In the genomic region with DNA sequence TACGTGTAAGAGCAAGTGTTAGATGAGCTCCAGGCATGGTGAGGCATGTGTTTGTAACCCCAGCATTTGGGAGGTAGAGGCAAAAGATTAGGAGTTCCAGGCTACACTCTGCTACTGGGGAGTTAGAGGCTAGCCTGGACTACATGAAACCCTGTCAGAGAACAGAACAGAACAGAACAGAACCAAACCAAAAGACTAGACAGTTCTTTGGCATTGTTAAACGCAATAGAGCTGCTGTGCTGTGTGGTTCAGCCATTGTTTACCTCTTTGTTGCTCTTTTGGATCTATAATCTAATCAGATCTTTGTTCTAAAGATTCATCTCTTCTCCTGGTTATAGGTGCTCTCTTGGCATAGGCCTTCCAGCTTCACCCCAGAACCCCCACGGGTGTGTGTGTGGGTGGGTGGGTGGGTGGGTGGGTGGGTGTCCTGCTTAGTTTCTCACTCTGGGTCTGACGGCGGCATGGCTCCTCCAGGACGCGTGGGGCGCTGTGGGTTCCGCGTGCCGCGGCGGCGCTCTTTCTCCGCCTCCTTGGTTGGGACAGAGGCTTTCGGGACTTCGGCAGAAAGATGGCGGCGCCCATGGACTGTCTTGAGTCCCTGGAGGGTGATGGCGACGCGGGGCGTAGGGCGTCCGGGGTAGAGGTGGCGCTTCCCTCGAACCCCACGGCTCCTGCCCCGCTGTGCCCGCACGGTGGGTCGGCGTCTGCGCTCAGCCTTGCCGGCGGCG, we compare ENCODE assay signal across 8 mouse cellular contexts. TPM values are rescaled to one million over a fixed set of nuclear protein-coding genes. Genes with fewer than 3 reads are reported as not detected.
A peak's percentile ranks its signal among the peaks of the same experiment; 100 is the strongest.
DNase-seq lines count a peak whose midpoint lies in the region; ATAC-seq lines count a peak whose summit lies in the region.

No protein-coding gene starts in this region.

- no peaks in the 10 kb centered on the region for H3K27me3 ChIP-seq in hindbrain, embryonic 11.5 days (ENCODE audit: control insufficient read depth, insufficient read depth, low read length)

- WGBS in hindbrain, embryonic 11.5 days: 5% methylated on average over 29 of the region's 37 CpGs

- H3K9ac ChIP-seq in hindbrain, embryonic 11.5 days (ENCODE audit: low read depth, low read length): peak overlapping the region; percentile 83

- H3K4me3 ChIP-seq in hindbrain, embryonic 11.5 days (ENCODE audit: low read depth, low read length): peak overlapping the region; percentile 84

- peak overlapping the region; percentile 31 for H3K4me2 ChIP-seq in hindbrain, embryonic 11.5 days (replicated peaks; ENCODE audit: low read depth, low read length)

- peak overlapping the region; percentile 76 for H3K27ac ChIP-seq in hindbrain, embryonic 11.5 days (ENCODE audit: low read depth, low read length)

- DNase-seq in Muller cell, postnatal 12 days (ENCODE audit: inconsistent ontology term): peak; percentile 86
- DNase-seq in cerebellum, adult 9-11 months: peak; percentile 86
- peak; percentile 72 to 92 for DNase-seq in frontal cortex, adult 2 months (ENCODE audit: extremely low spot score in 1 of 2, low spot score in 1 of 2)
- DNase-seq in hindbrain, embryonic 11.5 days (ENCODE audit: low spot score): peak; percentile 92
- peak; percentile 89 to 92 for DNase-seq in layer of hippocampus, postnatal 10 days (ENCODE audit: low spot score in 2 of 2)
- DNase-seq in lung, postnatal 10 days: peak; percentile 92
- DNase-seq in ovary, postnatal 36 days (ENCODE audit: low spot score): peak; percentile 86
- DNase-seq in thymus, postnatal 25 days: peak; percentile 86

- no peaks in the 10 kb centered on the region for H3K4me1 ChIP-seq in hindbrain, embryonic 11.5 days (replicated peaks; ENCODE audit: control insufficient read depth, insufficient read depth, low read length)

- ATAC-seq in hindbrain, embryonic 11.5 days (ENCODE audit: low FRiP score): peak; percentile 97

- H3K36me3 ChIP-seq in hindbrain, embryonic 11.5 days (ENCODE audit: control insufficient read depth, insufficient read depth, low read length): no peaks in the 10 kb centered on the region

- H3K9me3 ChIP-seq in hindbrain, embryonic 11.5 days (ENCODE audit: control insufficient read depth, low read length): no peaks in the 10 kb centered on the region

RNA-seq across cellular contexts. Expression of a gene that starts 7.5 kb away (rescaled TPM):
- 12.3 and 12.4 TPM in 2 replicates for polyA plus RNA-seq in frontal cortex, adult 2 months (2012; rRNA removed)
- polyA plus RNA-seq in hindbrain, embryonic 11.5 days (2014; fragmentation: Nextera tagmentation; extraction: Ambion mirVana): 15.6 and 17.4 TPM in 2 replicates
- total RNA-seq in layer of hippocampus, postnatal 10 days (2021): 1 to 10 TPM; 9.4 to 9.8 TPM

RNA-seq across cellular contexts. Expression of a gene that starts 41.3 kb away (rescaled TPM):
- 2.1 and 3.0 TPM in 2 replicates for polyA plus RNA-seq in frontal cortex, adult 2 months (2012; rRNA removed)
- 23.1 and 25.2 TPM in 2 replicates for polyA plus RNA-seq in hindbrain, embryonic 11.5 days (2014; fragmentation: Nextera tagmentation; extraction: Ambion mirVana)
- total RNA-seq in layer of hippocampus, postnatal 10 days (2021): 1 to 10 TPM; 3.0 to 4.9 TPM

RNA-seq across cellular contexts. Expression of a gene that starts 51.1 kb away (rescaled TPM):
- 115 and 118 TPM in 2 replicates for polyA plus RNA-seq in frontal cortex, adult 2 months (2012; rRNA removed)
- polyA plus RNA-seq in hindbrain, embryonic 11.5 days (2014; fragmentation: Nextera tagmentation; extraction: Ambion mirVana): 129 and 142 TPM in 2 replicates
- total RNA-seq in layer of hippocampus, postnatal 10 days (2021): 10 to 100 TPM; 90.7 to 92.6 TPM

Comparison
In these comparisons a context has a peak if more than half of its experiments do, and no peak if none do; other contexts are left out.
1. Peak in every context shown above with its lines: DNase-seq, ATAC-seq, H3K4me3 ChIP-seq and H3K27ac ChIP-seq.